Mouse (Mus musculus): ENCODE data around the gene Serpinb6b. TPM values are rescaled to one million over a fixed set of nuclear protein-coding genes. Genes with fewer than 3 reads are reported as not detected.
"Not testable (repeated sequence)": the region's sequence is repeated elsewhere in the genome, so short reads cannot be mapped to it uniquely, and the experiment has no call there.

Serpinb6b gene
- 0.86 and 0.92 TPM in 2 replicates for polyA plus RNA-seq (2015; fragmentation: Nextera tagmentation; extraction: Ambion mirVana)

GRCm38 (mm10) chr13:32964989-32965811, at the start of gene Serpinb6b:
Gene Serpinb6b, plus strand, starts transcription at chr13:32965209.
- Histone ChIP-seq H3K27me3 (no peaks in the 10 kb centered on the region), H3K9ac (no peak within 1 kb of the TSS), H3K27ac (no peak within 1 kb of the TSS), H3K4me3 (peak within 1 kb of the TSS; percentile 28), H3K36me3 (no peaks in the 10 kb centered on the region), H3K9me3 (no peaks in the 10 kb centered on the region), H3K4me1 (peaks cover 4% of the 10 kb centered on the region; the same call in 1 of the 2 replicates), H3K4me2 (replicated peaks) (peak within 1 kb of the TSS; percentile 58)
- WGBS: 46% methylated on average over 15 of the region's 16 CpGs
- no peak; the same call in 1 of the 2 replicates for ATAC-seq (ENCODE audit: low FRiP score, low read depth)

- ATAC-seq (ENCODE audit: low FRiP score, low read depth): no peak
- Histone ChIP-seq H3K27ac (no peak overlapping the region), H3K36me3 (no peaks in the 10 kb centered on the region), H3K27me3 (no peaks in the 10 kb centered on the region), H3K4me3 (no peak overlapping the region), H3K4me2 (replicated peaks) (no peak overlapping the region), H3K4me1 (no peaks in the 10 kb centered on the region), H3K9ac (no peak overlapping the region), H3K9me3 (no peaks in the 10 kb centered on the region)
These were observed 42.4 kb upstream of the Serpinb6b start for GRCm38 (mm10) chr13:32922622-32923021.

GRCm38 (mm10) chr13:32924578-32925360, 40.2 kb upstream of the Serpinb6b start:
- no peaks in the 10 kb centered on the region for H3K36me3 ChIP-seq
- H3K4me1 ChIP-seq: no peaks in the 10 kb centered on the region
- no peak overlapping the region for H3K27ac ChIP-seq
- no peak overlapping the region for H3K4me3 ChIP-seq
- H3K27me3 ChIP-seq: no peaks in the 10 kb centered on the region
- no peak overlapping the region for H3K9ac ChIP-seq
- 59% methylated on average over 7 of the region's 7 CpGs for WGBS
- no peaks in the 10 kb centered on the region for H3K9me3 ChIP-seq
- ATAC-seq (ENCODE audit: low FRiP score, low read depth): no peak
- H3K4me2 ChIP-seq (replicated peaks): no peak overlapping the region

GRCm38 (mm10) chr13:32926661-32927060, 38.3 kb upstream of the Serpinb6b start:
- H3K27me3 ChIP-seq: no peaks in the 10 kb centered on the region
- no peaks in the 10 kb centered on the region for H3K9me3 ChIP-seq
- no peak overlapping the region for H3K9ac ChIP-seq
- no peak overlapping the region for H3K4me2 ChIP-seq (replicated peaks)
- no peak overlapping the region for H3K27ac ChIP-seq
- ATAC-seq (ENCODE audit: low FRiP score, low read depth): no peak
- H3K4me3 ChIP-seq: no peak overlapping the region
- WGBS: 92% methylated on average over 2 of the region's 2 CpGs
- H3K4me1 ChIP-seq: no peaks in the 10 kb centered on the region
- no peaks in the 10 kb centered on the region for H3K36me3 ChIP-seq

- ATAC-seq (ENCODE audit: low FRiP score, low read depth): no peak
- H3K4me1 ChIP-seq: no peaks in the 10 kb centered on the region
- WGBS: 78% methylated on average over 1 of the region's 1 CpGs
- H3K36me3 ChIP-seq: no peaks in the 10 kb centered on the region
- H3K4me2 ChIP-seq (replicated peaks): no peak overlapping the region
- no peak overlapping the region for H3K9ac ChIP-seq
- H3K27ac ChIP-seq: no peak overlapping the region
- no peaks in the 10 kb centered on the region for H3K9me3 ChIP-seq
- no peak overlapping the region for H3K4me3 ChIP-seq
- no peaks in the 10 kb centered on the region for H3K27me3 ChIP-seq
These were observed 37.8 kb upstream of the Serpinb6b start for GRCm38 (mm10) chr13:32927241-32927640.

GRCm38 (mm10) chr13:32929107-32929750, 35.8 kb upstream of the Serpinb6b start:
- no peak overlapping the region for H3K4me3 ChIP-seq
- no peak overlapping the region for H3K27ac ChIP-seq
- no peaks in the 10 kb centered on the region for H3K4me1 ChIP-seq
- no peak for ATAC-seq (ENCODE audit: low FRiP score, low read depth)
- 74% methylated on average over 2 of the region's 2 CpGs for WGBS
- no peaks in the 10 kb centered on the region for H3K36me3 ChIP-seq
- no peak overlapping the region for H3K4me2 ChIP-seq (replicated peaks)
- H3K9me3 ChIP-seq: no peaks in the 10 kb centered on the region
- H3K27me3 ChIP-seq: no peaks in the 10 kb centered on the region
- no peak overlapping the region for H3K9ac ChIP-seq

- Histone ChIP-seq H3K36me3 (no peaks in the 10 kb centered on the region), H3K4me2 (replicated peaks) (no peak overlapping the region), H3K9me3 (no peaks in the 10 kb centered on the region), H3K4me1 (no peaks in the 10 kb centered on the region), H3K4me3 (no peak overlapping the region), H3K9ac (no peak overlapping the region), H3K27ac (no peak overlapping the region), H3K27me3 (no peaks in the 10 kb centered on the region)
- no peak for ATAC-seq (ENCODE audit: low FRiP score, low read depth)
- WGBS: 17% methylated on average over 1 of the region's 1 CpGs
These were observed 30.2 kb upstream of the Serpinb6b start for GRCm38 (mm10) chr13:32934706-32935381.

- not testable (repeated sequence) for H3K9ac ChIP-seq; H3K36me3 ChIP-seq; ATAC-seq (ENCODE audit: low FRiP score, low read depth); H3K4me3 ChIP-seq; H3K4me1 ChIP-seq; H3K4me2 ChIP-seq (replicated peaks); H3K9me3 ChIP-seq; H3K27ac ChIP-seq; H3K27me3 ChIP-seq
- WGBS: 76% methylated on average over 4 of the region's 4 CpGs
These were observed 26.7 kb upstream of the Serpinb6b start for GRCm38 (mm10) chr13:32938275-32938674.

- ATAC-seq (ENCODE audit: low FRiP score, low read depth); H3K4me1 ChIP-seq; H3K9me3 ChIP-seq; H3K27me3 ChIP-seq; H3K4me2 ChIP-seq (replicated peaks); H3K27ac ChIP-seq; H3K4me3 ChIP-seq; H3K9ac ChIP-seq; H3K36me3 ChIP-seq: not testable (repeated sequence)
- 72% methylated on average over 3 of the region's 3 CpGs for WGBS
These were observed 25.8 kb upstream of the Serpinb6b start for GRCm38 (mm10) chr13:32939191-32939590.

GRCm38 (mm10) chr13:32956537-32956936, 8.5 kb upstream of the Serpinb6b start:
- Histone ChIP-seq H3K4me1 (no peaks in the 10 kb centered on the region), H3K27me3 (no peaks in the 10 kb centered on the region), H3K9ac (no peak overlapping the region), H3K36me3 (no peaks in the 10 kb centered on the region), H3K4me3 (no peak overlapping the region), H3K4me2 (replicated peaks) (no peak overlapping the region), H3K27ac (no peak overlapping the region), H3K9me3 (no peaks in the 10 kb centered on the region)
- WGBS: 58% methylated on average over 4 of the region's 4 CpGs
- ATAC-seq (ENCODE audit: low FRiP score, low read depth): no peak

GRCm38 (mm10) chr13:32957917-32958316, 7.1 kb upstream of the Serpinb6b start:
- WGBS: 81% methylated on average over 4 of the region's 4 CpGs
- Histone ChIP-seq H3K27ac (no peak overlapping the region), H3K27me3 (no peaks in the 10 kb centered on the region), H3K9ac (no peak overlapping the region), H3K4me2 (replicated peaks) (no peak overlapping the region), H3K36me3 (no peaks in the 10 kb centered on the region), H3K4me3 (no peak overlapping the region), H3K4me1 (no peaks in the 10 kb centered on the region), H3K9me3 (no peaks in the 10 kb centered on the region)
- no peak for ATAC-seq (ENCODE audit: low FRiP score, low read depth)

GRCm38 (mm10) chr13:32958521-32958920, 6.5 kb upstream of the Serpinb6b start:
- not testable (repeated sequence) for H3K9me3 ChIP-seq; H3K27me3 ChIP-seq; H3K4me1 ChIP-seq; H3K36me3 ChIP-seq; H3K9ac ChIP-seq; ATAC-seq (ENCODE audit: low FRiP score, low read depth); H3K4me3 ChIP-seq; H3K27ac ChIP-seq; H3K4me2 ChIP-seq (replicated peaks)
- 84% methylated on average over 7 of the region's 7 CpGs for WGBS
